Mouse (Mus musculus) embryonic facial prominence, embryonic 13.5 days (tissue): Measurements from ENCODE around the gene Ccnb2. TPM values are rescaled to one million over a fixed set of nuclear protein-coding genes. Genes with fewer than 3 reads are reported as not detected.

Experiments used
- ATAC-seq: fragments of 200-750 bp; cut with Nextera tagmentation; 2 replicates; pipeline ENCODE4 v1.8.0; 2017; ENCODE audit warnings: low read depth; ENCODE audit not compliant: insufficient number of reproducible peaks, insufficient read depth, low FRiP score, low TSS enrichment
- H3K27ac ChIP-seq: fragments of 300-500 bp; sonication (generic); 2 replicates; pipeline ENCODE4 v1.5.1; 2015; ENCODE audit warnings: moderate library complexity, mild to moderate bottlenecking, inconsistent platforms
- H3K27me3 ChIP-seq: fragments of 300-500 bp; sonication (generic); 2 replicates; pipeline ENCODE4 v1.6.1; 2015; ENCODE audit warnings: mild to moderate bottlenecking, inconsistent platforms
- H3K36me3 ChIP-seq: fragments of 300-500 bp; sonication (generic); 2 replicates; pipeline ENCODE4 v1.6.1; 2015; ENCODE audit warnings: mild to moderate bottlenecking, inconsistent platforms
- H3K4me1 ChIP-seq: fragments of 300-500 bp; sonication (generic); 2 replicates; pipeline ENCODE4 v1.6.1; 2015; ENCODE audit warnings: inconsistent platforms
- H3K4me2 ChIP-seq: fragments of 300-500 bp; sonication (generic); 2 replicates; pipeline ENCODE4 v1.6.1; 2015; ENCODE audit warnings: moderate library complexity, mild to moderate bottlenecking, inconsistent platforms
- H3K4me3 ChIP-seq: fragments of 300-500 bp; sonication (generic); 2 replicates; pipeline ENCODE4 v1.5.1; 2015; ENCODE audit warnings: mild to moderate bottlenecking, inconsistent platforms
- H3K9ac ChIP-seq: fragments of 300-500 bp; sonication (generic); 2 replicates; pipeline ENCODE4 v1.6.1; 2015; ENCODE audit warnings: mild to moderate bottlenecking, inconsistent platforms
- H3K9me3 ChIP-seq: fragments of 300-500 bp; sonication (generic); 2 replicates; pipeline ENCODE4 v1.6.1; 2016; ENCODE audit warnings: inconsistent platforms
- WGBS: fragments of 180-500 bp; shearing (Covaris S2); methylation state at CpG from one replicate; pipeline ENCODE4 v1.1.7; 2015; ENCODE audit warnings: mixed read lengths; 5-methylcytosine and 5-hydroxymethylcytosine counted together
- polyA plus RNA-seq: library from polyadenylated mRNA; unstranded; fragments of >200 nt; fragmentation: Nextera tagmentation; extraction: Ambion mirVana; gene quantifications from 2 replicates; pipeline ENCODE4 v1.2.1, GENCODE M21; 2015

Ccnb2 gene
- polyA plus RNA-seq, 1 experiment from 2014 or later, result 193 TPM

DNA sequence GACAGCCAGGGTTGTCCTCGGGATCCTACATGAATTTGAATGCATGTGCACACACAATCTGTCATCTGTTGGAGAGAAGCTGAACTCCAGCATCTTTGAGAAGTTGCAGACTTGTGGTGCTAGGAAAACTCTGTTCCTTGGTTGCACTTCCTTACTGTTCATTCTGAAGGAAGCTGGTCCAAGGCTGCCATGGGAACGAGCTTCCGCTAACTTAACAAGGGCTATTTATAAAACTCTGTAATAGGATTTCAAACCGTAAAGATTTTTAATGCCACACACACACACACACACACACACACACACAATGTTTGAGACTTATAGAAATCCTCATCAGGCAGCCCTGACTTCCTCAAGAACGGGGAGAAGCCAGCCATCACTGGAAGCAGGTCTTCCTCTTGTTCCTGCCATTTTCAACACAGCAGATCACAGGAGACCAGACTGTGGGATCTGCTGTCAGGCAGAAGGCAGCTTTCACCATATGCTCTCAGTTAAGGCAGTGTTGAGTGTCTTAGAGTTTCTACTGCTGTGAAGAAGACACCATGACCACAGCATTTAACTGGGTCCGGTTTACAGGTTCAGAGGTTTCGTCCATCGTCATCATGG lies 19.3 kb downstream of the Ccnb2 start:
- no peak for ATAC-seq
- Histone ChIP-seq H3K4me1 (no peaks in the 10 kb centered on the region), H3K9ac (no peak overlapping the region), H3K4me2 (no peak overlapping the region), H3K4me3 (no peak overlapping the region), H3K27ac (no peak overlapping the region), H3K36me3 (peaks cover 33% of the 10 kb centered on the region), H3K27me3 (no peaks in the 10 kb centered on the region), H3K9me3 (no peaks in the 10 kb centered on the region)
- 93% methylated on average over 8 of the region's 8 CpGs for WGBS

DNA sequence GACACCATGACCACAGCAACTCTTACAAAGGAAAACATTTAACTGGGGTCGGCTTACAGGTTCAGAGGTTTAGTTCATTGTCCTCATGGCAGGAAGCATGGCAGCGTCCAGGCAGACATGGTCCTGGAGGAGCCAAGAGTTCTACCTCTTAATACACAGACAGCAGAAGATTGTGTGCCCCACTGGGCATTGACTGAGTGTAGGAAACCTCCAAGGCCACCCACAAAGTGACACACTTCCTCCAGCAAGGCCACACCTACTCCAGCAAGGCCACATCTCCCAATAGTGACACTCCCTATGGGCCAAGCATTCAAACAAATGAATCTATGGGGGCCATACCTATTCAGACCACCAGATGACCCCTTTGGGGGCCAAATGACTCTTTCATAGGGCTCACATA lies 25.3 kb downstream of the Ccnb2 start:
- no peak for ATAC-seq
- Histone ChIP-seq H3K4me1 (no peaks in the 10 kb centered on the region), H3K4me3 (no peak overlapping the region), H3K4me2 (no peak overlapping the region), H3K27ac (no peak overlapping the region), H3K9me3 (no peaks in the 10 kb centered on the region), H3K27me3 (no peaks in the 10 kb centered on the region), H3K9ac (no peak overlapping the region), H3K36me3 (peaks cover 39% of the 10 kb centered on the region)
- WGBS, result 85% methylated on average over 2 of the region's 2 CpGs

DNA sequence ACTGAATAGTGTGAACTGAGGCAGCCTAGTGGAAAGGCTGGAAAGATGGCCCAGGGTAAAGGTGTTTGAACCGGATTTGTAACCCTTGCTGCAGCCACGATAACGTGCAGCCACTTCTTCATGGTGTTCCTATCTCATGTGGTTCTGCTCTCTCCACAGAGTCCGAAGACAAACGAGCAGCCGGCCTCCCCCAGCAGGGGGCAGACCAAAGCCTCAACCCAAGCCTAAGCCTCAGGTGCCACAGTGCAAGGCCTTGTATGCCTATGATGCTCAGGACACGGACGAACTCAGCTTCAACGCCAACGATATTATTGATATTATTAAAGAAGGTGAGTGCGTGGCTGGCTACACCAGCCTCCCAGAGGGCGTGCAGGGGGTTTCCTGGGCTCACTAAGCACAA lies 25.7 kb downstream of the Ccnb2 start:
- Histone ChIP-seq H3K4me2 (no peak overlapping the region), H3K27me3 (no peaks in the 10 kb centered on the region), H3K4me1 (no peaks in the 10 kb centered on the region), H3K9me3 (no peaks in the 10 kb centered on the region), H3K27ac (no peak overlapping the region), H3K4me3 (no peak overlapping the region), H3K9ac (no peak overlapping the region), H3K36me3 (peaks cover 37% of the 10 kb centered on the region)
- WGBS, result 89% methylated on average over 12 of the region's 12 CpGs
- no peak for ATAC-seq

DNA sequence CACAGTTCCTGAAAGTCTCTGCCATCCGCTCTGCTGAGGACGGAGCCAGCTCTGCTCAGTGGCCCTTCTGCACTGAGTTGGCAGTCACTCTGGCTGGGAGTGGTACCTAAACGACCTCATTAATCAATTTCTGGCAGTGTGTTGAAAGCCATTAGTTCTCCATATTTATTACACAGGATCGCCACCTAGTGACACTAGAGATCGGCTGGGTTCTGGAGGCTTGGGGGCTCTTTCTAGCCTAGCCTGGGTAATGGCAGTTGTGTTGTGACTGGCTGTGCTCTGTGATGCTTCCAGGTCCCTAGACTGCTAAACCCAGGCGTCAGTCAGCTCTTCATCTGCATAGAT lies 28.8 kb downstream of the Ccnb2 start:
- H3K36me3 ChIP-seq, result peaks cover 18% of the 10 kb centered on the region
- 25% methylated on average over 6 of the region's 6 CpGs for WGBS
- no peak overlapping the region for H3K4me2 ChIP-seq
- ATAC-seq, result no peak
- no peak overlapping the region for H3K9ac ChIP-seq
- H3K9me3 ChIP-seq, result no peaks in the 10 kb centered on the region
- no peak overlapping the region for H3K27ac ChIP-seq
- H3K4me1 ChIP-seq, result peaks cover 6% of the 10 kb centered on the region; the same call in 1 of the 2 replicates
- H3K4me3 ChIP-seq, result no peak overlapping the region
- no peaks in the 10 kb centered on the region for H3K27me3 ChIP-seq

DNA sequence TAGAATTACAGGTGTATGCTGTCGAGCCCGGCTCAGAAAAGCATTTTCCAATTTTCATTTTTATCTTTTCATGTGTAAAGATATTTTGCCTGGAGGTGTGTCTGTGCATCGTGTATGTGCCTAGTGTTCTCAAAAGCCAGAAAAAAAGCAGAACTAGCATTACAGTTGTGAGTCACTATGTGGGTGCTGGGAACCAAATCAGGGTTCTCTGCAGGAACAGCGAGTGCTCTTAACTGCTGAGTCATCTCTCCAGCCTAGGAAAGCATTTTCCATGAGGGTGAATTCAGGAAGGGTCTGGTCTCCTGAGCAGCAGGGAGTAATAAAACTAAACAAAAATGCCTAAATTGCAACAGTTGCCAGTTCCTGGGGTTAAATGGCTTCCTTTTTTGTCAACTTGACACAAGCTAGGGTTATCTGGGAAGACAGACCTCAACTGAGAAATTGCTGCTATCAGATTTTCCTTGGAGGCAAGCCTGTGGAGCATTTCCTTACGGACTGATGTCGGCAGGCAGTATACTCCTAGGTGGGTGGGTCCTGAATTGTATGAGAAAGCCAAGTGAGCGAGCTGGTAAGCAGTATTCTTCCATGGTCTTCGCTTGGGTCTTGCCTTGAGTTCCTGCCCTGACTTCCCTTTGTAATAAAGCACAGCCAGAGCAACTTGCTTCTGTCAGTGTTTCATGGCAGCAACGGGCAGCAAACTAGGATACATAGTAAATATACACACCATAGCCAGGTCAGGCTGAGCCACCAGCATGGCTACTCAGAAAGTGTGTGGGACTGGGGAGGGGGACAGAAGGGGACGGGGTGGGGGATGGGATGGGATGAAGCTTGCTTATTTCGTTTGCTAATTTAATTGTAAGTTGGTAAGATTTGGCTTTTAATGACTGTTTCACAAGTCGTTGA lies 29.4 kb downstream of the Ccnb2 start:
- peaks cover 18% of the 10 kb centered on the region for H3K36me3 ChIP-seq
- no peak for ATAC-seq
- no peak overlapping the region for H3K4me3 ChIP-seq
- H3K4me2 ChIP-seq, result no peak overlapping the region
- H3K27me3 ChIP-seq, result no peaks in the 10 kb centered on the region
- 76% methylated on average over 12 of the region's 12 CpGs for WGBS
- H3K9ac ChIP-seq, result no peak overlapping the region
- no peak overlapping the region for H3K27ac ChIP-seq
- no peaks in the 10 kb centered on the region for H3K9me3 ChIP-seq
- peaks cover 6% of the 10 kb centered on the region; the same call in 1 of the 2 replicates for H3K4me1 ChIP-seq

DNA sequence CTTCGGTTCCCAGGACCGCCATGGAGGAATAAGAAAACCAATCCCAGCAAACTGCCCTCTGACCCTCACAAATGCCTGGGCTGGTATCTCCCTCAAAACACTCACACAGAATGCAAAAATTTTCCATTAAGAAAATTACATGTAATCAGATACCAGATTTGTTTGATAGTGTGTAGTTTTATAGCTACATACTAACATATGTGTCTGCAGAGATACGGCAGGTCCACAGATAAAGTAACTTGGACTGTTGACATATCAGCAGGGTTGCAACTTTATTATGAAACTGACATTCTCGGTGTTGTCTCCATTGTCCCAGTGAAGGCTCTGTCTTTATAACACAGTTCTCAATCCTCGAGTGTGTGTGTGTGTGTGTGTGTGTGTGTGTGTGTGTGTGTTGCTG lies 30.3 kb downstream of the Ccnb2 start:
- H3K27ac ChIP-seq, result no peak overlapping the region
- WGBS, result 89% methylated on average over 5 of the region's 5 CpGs
- no peak overlapping the region for H3K9ac ChIP-seq
- no peak for ATAC-seq
- H3K27me3 ChIP-seq, result no peaks in the 10 kb centered on the region
- H3K9me3 ChIP-seq, result no peaks in the 10 kb centered on the region
- H3K4me3 ChIP-seq, result no peak overlapping the region
- H3K4me2 ChIP-seq, result no peak overlapping the region
- peaks cover 17% of the 10 kb centered on the region for H3K36me3 ChIP-seq
- peaks cover 6% of the 10 kb centered on the region; the same call in 1 of the 2 replicates for H3K4me1 ChIP-seq

DNA sequence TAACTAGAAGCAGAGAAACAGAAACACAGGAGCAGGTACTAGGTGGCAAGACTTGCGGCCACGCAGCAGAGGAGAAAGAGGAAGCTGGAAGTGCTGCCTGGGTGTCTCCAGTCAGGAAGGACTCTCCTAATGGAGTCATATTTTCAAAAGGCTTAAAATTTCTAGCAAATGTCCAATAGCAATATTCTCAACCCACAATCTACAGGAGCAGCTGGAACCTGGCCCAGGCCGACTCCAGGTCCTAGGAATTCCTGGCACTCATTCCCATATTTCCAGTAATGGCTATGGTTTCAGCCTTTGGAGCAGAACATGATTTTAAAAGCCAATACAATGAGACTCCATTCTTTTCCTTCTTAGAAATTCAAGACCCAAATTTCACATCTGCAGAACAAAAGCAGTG lies 31.8 kb downstream of the Ccnb2 start:
- Histone ChIP-seq H3K36me3 (peaks cover 19% of the 10 kb centered on the region), H3K9ac (no peak overlapping the region), H3K4me3 (no peak overlapping the region), H3K4me2 (no peak overlapping the region), H3K4me1 (peaks cover 6% of the 10 kb centered on the region; the same call in 1 of the 2 replicates), H3K27ac (no peak overlapping the region), H3K9me3 (no peaks in the 10 kb centered on the region), H3K27me3 (no peaks in the 10 kb centered on the region)
- 76% methylated on average over 3 of the region's 3 CpGs for WGBS
- no peak for ATAC-seq

DNA sequence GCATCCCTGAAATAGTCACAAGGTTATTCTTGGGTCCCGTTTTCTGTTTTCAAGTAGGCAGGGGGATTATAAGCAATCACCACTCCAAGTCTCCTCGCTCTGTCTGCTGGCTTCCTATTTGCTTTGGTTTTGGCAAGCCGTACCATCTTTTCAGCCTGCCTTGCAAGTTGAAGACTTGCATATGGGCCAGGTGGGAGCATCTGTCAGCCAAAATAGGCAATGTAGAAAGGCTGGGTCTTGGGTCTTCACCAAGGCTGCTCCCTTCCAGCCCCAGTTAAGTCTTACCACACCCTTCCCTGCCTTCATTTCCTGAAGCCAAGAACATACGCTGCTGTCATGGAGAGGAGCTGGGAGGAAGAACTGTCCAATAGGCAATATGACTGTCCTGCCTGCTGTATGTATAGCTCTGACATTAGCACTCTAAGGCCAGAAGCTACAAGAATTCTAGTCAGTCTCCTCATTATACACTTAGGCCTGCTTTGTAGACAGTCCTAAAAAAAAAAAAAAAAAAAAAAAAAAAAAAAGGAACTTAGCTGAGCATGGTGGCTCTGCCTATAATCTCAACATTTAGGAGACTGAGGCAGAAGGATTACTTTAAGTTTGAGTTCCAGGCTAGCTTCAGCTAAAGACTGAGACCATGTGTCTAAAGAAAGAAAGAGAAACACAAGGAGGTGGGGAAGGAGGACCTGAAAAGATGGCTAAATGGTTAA lies 33.8 kb downstream of the Ccnb2 start:
- H3K9me3 ChIP-seq, result no peaks in the 10 kb centered on the region
- WGBS, result 90% methylated on average over 4 of the region's 4 CpGs
- peaks cover 33% of the 10 kb centered on the region for H3K36me3 ChIP-seq
- no peaks in the 10 kb centered on the region for H3K27me3 ChIP-seq
- ATAC-seq, result no peak
- H3K27ac ChIP-seq, result no peak overlapping the region
- H3K4me2 ChIP-seq, result no peak overlapping the region
- H3K4me1 ChIP-seq, result peaks cover 6% of the 10 kb centered on the region; the same call in 1 of the 2 replicates
- H3K9ac ChIP-seq, result no peak overlapping the region
- no peak overlapping the region for H3K4me3 ChIP-seq

DNA sequence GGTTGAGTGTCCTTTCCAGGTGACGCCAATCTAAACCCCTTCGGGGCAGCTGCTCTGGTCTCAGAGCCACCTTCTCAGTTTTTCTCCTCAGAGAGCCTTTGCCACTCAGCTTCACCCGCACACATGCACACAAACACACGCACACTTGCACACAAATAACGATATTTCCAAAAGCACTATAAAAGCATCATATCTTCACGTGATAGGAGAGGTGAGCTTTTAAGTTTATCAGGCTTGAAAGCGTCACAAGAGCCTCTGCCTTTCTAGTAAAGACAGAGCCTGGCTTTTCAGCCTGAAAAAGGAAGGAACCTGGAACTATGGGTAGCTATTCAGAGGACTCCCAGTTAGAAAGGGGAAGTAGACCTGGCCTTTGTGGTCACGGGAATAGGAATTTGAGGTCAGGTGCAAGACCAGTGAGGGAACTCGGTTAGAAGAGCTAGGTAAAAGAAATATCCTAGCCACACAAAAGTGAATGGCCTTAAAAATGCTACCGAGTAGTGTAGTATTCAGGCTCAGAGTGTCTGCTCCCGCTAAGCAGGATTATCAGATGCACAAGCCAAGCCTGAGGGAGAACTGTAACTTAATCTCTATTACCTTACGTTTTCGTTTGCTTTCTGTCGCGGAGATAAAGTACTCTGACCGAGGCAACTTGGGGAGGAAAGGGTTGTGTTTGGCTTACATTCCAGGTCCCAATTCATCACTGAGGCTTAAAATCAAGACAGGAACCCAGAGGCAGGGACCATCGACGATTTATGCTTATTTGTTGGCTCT lies 36.2 kb downstream of the Ccnb2 start:
- H3K4me3 ChIP-seq, result no peak overlapping the region
- H3K27ac ChIP-seq, result no peak overlapping the region
- 70% methylated on average over 18 of the region's 18 CpGs for WGBS
- H3K4me2 ChIP-seq, result no peak overlapping the region
- H3K27me3 ChIP-seq, result no peaks in the 10 kb centered on the region
- peaks cover 45% of the 10 kb centered on the region for H3K36me3 ChIP-seq
- no peak for ATAC-seq
- peaks cover 6% of the 10 kb centered on the region; the same call in 1 of the 2 replicates for H3K4me1 ChIP-seq
- no peaks in the 10 kb centered on the region for H3K9me3 ChIP-seq
- no peak overlapping the region for H3K9ac ChIP-seq

DNA sequence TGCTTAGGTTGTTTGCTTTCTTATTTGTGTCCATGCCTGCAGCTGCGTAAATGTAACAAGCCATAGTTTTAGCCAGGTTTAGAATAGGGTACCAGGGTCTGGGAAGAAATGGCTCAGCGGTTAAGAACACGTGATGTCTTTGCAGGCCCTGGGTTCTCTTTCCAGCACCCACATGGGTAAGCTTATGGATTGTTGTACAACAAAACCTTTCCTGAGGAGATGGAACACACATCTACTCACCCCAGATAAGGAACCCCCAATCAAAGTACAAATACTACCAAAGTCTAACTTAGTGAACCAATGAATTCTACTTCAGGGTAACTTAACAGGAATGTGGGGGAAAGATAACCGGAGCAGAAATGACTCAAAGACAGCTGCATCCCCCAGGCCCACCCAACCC lies 36.9 kb downstream of the Ccnb2 start:
- no peak for ATAC-seq
- Histone ChIP-seq H3K27ac (no peak overlapping the region), H3K36me3 (peaks cover 48% of the 10 kb centered on the region), H3K9ac (no peak overlapping the region), H3K4me3 (no peak overlapping the region), H3K4me1 (peaks cover 2% of the 10 kb centered on the region; the same call in 1 of the 2 replicates), H3K9me3 (no peaks in the 10 kb centered on the region), H3K27me3 (no peaks in the 10 kb centered on the region), H3K4me2 (no peak overlapping the region)
- WGBS, result 93% methylated on average over 4 of the region's 4 CpGs

DNA sequence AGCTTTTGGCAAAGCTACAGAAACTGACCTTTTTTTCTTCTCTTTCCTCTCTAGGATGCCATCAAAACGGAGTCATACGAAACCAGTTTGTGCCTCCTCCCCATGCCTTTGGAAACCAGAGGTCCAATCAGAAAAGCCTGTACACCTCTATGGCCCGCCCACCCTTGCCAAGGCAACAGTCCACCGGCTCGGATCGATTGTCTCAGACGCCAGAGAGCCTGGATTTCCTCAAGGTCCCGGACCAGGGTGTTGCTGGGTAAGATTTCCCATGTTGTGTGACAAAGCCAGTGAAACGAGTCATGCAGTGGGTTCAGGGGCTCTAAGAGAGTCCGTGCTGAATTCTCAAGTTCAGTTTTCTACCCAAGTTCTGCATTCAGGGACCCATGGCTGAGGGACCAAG lies 37.6 kb downstream of the Ccnb2 start:
- H3K4me3 ChIP-seq, result no peak overlapping the region
- H3K9me3 ChIP-seq, result no peaks in the 10 kb centered on the region
- H3K36me3 ChIP-seq, result peaks cover 54% of the 10 kb centered on the region
- WGBS, result 67% methylated on average over 10 of the region's 10 CpGs
- no peak overlapping the region for H3K9ac ChIP-seq
- no peak for ATAC-seq
- no peak overlapping the region for H3K4me2 ChIP-seq
- no peak overlapping the region for H3K27ac ChIP-seq
- H3K4me1 ChIP-seq, result no peaks in the 10 kb centered on the region
- H3K27me3 ChIP-seq, result no peaks in the 10 kb centered on the region
